Mouse (Mus musculus) spleen, postnatal 14 days (tissue): ENCODE results near the gene Gm17374.
"Not testable (repeated sequence)": the region's sequence is repeated elsewhere in the genome, so short reads cannot be mapped to it uniquely, and the experiment has no call there.

ENCODE experiments used
- DNase-seq, 2 experiments: peaks; one replicate each; pipeline ENCODE4 v3.0.0; 2021 to 2022; ENCODE audit warnings: low spot score in 2 of 2

Gene Gm17374

GRCm38 (mm10) chr2:140151743-140152142, at the start of gene Gm17374:
TSS of gene Gm17374 (plus strand) at chr2:140152043.
- DNase-seq = not testable (repeated sequence)

- DNase-seq = no peak
These were observed 46.9 kb upstream of the Gm17374 start for GRCm38 (mm10) chr2:140104951-140105350.

DNA sequence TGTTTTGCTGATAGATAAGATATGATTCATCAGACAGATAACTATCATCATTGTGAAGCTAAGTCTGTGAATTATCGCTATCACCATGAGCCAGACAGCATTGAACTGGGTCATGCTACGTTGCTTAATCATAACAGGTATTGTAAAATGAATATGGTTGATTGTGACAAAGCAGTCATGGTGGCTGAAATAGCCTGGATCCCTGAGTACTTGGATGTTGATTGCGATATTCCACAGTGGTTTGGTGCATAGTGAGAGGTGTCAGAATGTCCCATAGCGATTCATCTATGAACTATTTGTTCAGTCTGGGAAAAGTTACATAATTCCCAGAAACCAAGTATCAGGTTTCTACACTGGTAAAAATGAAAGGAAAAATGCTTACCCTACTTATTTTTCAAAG, 44.2 kb upstream of the Gm17374 start:
- DNase-seq = no peak

- no peak for DNase-seq
These were observed 42.9 kb upstream of the Gm17374 start for GRCm38 (mm10) chr2:140108945-140109344.

GRCm38 (mm10) chr2:140113851-140114250, 38.0 kb upstream of the Gm17374 start:
- DNase-seq = no peak

DNA sequence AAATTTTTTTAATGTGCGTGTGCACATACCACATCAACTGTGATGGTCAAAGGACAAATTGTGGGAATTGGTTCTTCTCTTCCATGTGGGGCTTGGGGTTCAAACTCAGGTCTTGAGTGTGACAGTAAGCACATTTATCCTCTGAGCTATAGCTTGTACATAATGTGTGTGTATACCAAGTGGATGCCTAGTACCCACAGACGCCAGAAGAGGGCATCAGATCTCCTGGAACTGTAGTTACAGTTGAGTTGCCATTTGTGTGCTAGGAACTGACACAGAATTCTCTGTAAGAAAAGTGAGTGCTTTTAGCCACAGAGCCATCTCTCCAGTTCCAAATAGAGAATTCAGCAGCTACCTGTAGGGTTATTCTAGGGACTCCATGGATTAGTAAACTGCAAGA, 26.3 kb upstream of the Gm17374 start:
- no peak for DNase-seq

DNA sequence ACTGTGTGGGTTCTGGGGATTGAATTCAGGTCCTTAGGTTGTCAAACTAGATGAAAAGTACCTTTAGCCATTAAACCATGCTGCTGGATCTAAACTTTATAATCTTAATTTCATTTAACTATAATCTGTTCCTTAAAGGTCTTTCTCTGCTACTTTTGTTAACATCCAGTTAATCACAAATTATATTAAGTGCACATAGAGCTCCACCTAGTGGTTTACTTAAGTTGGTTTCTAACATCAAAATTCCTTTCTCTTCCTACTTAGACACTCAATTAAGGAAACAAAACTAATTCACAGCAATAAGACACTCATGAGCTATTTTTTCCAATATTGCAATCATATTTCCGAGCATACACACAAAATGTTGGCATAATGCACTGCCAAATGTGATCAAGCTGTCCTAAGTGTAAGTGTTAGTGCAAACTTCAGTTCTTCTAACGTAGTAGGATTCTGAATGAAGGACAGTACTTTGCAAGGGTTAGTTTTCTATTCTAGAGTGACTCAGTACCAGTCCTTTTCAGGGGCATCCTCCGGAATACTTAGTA, 7.4 kb downstream of the Gm17374 start:
- DNase-seq = no peak

- DNase-seq = no peak
These were observed 11.6 kb downstream of the Gm17374 start for GRCm38 (mm10) chr2:140163351-140163854.

- no peak for DNase-seq
These were observed 17.2 kb downstream of the Gm17374 start for GRCm38 (mm10) chr2:140169057-140169456.

DNA sequence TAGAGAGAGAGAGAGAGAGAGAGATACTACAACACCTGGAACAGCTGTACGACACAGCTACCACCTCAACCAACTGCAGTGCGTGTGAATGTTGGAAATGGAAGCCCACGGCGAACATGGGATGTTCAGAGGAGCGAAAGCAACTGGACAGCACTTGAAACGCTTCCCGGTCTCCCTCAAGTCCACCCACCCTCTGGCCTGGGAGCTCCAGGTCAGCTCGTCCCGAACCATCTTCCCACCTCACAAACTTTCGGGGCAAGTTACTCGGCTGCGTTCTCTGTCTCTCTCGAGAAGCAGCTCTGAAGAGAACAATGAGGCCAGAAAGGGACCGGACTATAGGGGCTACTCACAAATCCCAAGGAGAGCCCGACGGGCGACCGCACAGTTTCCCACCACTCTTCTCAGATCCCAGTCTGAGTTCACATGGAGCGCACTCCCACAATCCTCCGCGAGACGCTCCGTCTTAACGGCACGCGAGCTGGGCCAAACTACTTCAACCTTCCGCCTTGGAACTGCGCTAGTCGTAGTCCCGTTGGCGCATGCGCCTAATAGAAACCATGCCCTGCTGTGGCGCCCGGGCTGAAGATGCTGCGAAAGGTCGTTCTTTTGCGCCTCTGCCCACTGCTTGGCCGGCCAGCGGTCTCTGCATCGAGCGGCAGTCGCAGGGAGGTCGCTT, 18.4 kb downstream of the Gm17374 start, which contains the start of the genes Esf1 and Ndufaf5:
TSS of gene Esf1 (minus strand) at position 438 of the 676 bp plus-strand sequence.
TSS of gene Ndufaf5 (plus strand) at position 523 of the 676 bp plus-strand sequence.
- DNase-seq = peak; percentile 88 to 90

- DNase-seq = no peak
These were observed 19.1 kb downstream of the Gm17374 start for GRCm38 (mm10) chr2:140170803-140171553.

DNA sequence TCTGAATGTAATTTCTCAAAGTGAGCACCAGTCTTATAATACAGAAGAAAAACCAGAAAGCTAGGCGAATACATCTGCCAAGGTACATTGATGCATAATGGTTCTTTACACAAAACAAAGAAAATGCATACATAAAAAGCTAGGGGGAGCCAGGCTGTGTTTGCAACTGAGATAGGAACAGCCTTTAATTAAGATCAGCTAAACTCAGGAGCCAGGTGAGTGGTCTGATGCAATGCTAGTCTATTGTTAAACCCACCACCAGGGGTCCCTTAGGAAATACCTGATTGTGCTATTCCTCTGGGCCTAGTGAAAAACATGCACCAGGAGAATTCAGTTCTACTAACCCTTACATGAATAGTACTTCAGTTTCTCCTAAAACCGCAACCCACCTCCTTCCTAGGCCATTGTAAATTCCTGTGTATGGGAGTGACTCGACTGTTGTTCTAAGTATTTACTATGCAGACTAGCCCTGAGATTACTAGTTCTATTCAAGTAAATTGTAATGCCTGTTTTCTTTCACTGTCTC, 33.9 kb downstream of the Gm17374 start:
- DNase-seq = not testable (repeated sequence)

GRCm38 (mm10) chr2:140200713-140201112, 48.9 kb downstream of the Gm17374 start:
- DNase-seq = no peak

GRCm38 (mm10) chr2:140202573-140202972, 50.7 kb downstream of the Gm17374 start:
- no peak for DNase-seq
